Mouse (Mus musculus): ENCODE measurements around the gene Vps25.

- TF ChIP-seq POLR2A (IDR thresholded peaks at IDR 0.05; ENCODE audit: extremely low read depth, insufficient read depth, low read length) (peak; percentile 83), CTCF (IDR thresholded peaks at IDR 0.05; ENCODE audit: extremely low read depth, insufficient read depth, low read length) (no peak)
These were observed at the start of gene Vps25 for GRCm38 (mm10) chr11:101253613-101254389.
